Mouse (Mus musculus) liver, embryonic 14.5 days (tissue): ENCODE data around the gene Iqschfp.

Source experiments
- CTCF ChIP-seq: IDR thresholded peaks from 2 replicates; pipeline ENCODE4 v1.5.1; 2016; ENCODE audit warnings: antibody characterized with exemption, low read depth, control low read depth
- EP300 ChIP-seq: IDR thresholded peaks from 2 replicates; pipeline ENCODE4 v1.6.1; 2016; ENCODE audit warnings: antibody characterized with exemption, low read depth

- TF ChIP-seq CTCF: no peak
- TF ChIP-seq EP300: no peak
Observed at GRCm38 (mm10) chr3:68576948-68577347, 684.9 kb downstream of the Iqschfp start.
